Mouse (Mus musculus): ENCODE results near the gene Mrpl33. TPM values are rescaled to one million over a fixed set of nuclear protein-coding genes. Genes with fewer than 3 reads are reported as not detected.

Mrpl33 gene
- 23.1 and 27.6 TPM in 2 replicates for polyA plus RNA-seq (2012; rRNA removed)

DNA sequence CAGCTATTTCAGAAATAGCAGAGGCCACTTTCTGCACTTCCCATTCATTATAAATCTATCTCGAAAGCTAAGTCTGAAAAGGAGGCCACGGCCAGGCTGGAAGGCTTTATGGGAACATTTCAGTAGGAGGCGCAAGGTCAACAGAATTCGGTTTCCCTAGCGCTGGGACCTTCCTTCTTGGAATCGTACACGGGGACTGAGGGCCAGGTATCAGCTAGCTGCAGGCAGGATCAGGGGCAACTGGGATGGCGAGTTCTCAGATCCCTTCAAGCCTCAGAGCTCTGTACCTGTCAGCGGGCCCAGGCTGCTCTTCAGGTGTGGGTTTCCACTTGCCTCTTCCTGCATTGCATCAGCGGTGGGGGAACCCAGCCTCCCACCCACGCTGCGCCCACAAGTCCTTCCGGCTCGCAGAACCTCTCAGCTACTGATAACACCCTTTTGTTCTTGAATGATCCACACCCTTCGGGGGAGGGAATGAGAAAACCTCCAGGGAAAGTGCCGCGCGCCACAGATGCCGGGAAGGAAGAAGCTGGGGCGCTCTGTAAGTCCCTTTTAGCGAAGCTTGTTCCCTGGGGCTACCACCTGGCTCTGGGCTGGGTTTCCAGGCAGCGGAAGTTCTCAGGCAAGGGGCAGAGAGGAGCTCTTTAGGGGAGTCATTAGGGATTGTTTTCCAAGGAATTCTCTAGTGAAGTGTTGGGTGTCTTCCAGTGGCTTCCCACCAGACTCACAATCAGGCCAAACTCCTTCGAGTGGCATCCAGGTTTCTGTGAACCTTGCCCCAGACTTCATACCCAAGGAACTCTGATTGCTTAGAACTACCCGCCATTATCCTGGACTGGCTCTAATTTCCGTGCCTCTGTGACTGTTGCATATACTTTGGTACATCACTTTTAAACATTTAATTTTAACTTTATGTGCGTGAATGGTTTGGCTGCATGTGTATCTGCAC, at the start of gene Mrpl33:
Gene Mrpl33, plus strand, starts transcription at position 455 of the 949 bp plus-strand sequence.
- DNase-seq: peak; percentile 79
- Histone ChIP-seq H3K27me3 (ENCODE audit: control insufficient read depth, insufficient read depth, low read length) (no peaks in the 10 kb centered on the region), H3K4me3 (ENCODE audit: control insufficient read depth, insufficient read depth, low read length) (peak within 1 kb of the TSS; percentile 60), H3K27ac (ENCODE audit: control insufficient read depth, insufficient read depth, low read length) (peak within 1 kb of the TSS; percentile 25; the same call in 1 of the 2 replicates), H3K4me1 (replicated peaks; ENCODE audit: control insufficient read depth, insufficient read depth, low read length) (peaks cover 13% of the 10 kb centered on the region), H3K36me3 (ENCODE audit: control insufficient read depth, insufficient read depth, low read length) (no peaks in the 10 kb centered on the region)
- TF ChIP-seq POLR2A (IDR thresholded peaks at IDR 0.05; ENCODE audit: control insufficient read depth, extremely low read depth, insufficient read depth, low read length, poor library complexity): no peak
- no peak for TF ChIP-seq CTCF (IDR thresholded peaks at IDR 0.05; ENCODE audit: borderline replicate concordance, control insufficient read depth, extremely low read depth, insufficient read depth, low read length, poor library complexity)
- WGBS: 11% methylated on average over 26 of the region's 26 CpGs

GRCm38 (mm10) chr5:31559401-31559800, 37.3 kb upstream of the Mrpl33 start:
- TF ChIP-seq CTCF (IDR thresholded peaks at IDR 0.05; ENCODE audit: borderline replicate concordance, control insufficient read depth, extremely low read depth, insufficient read depth, low read length, poor library complexity) (no peak), POLR2A (IDR thresholded peaks at IDR 0.05; ENCODE audit: control insufficient read depth, extremely low read depth, insufficient read depth, low read length, poor library complexity) (no peak)
- Histone ChIP-seq H3K27me3 (ENCODE audit: control insufficient read depth, insufficient read depth, low read length) (no peaks in the 10 kb centered on the region), H3K27ac (ENCODE audit: control insufficient read depth, insufficient read depth, low read length) (no peak overlapping the region), H3K4me1 (replicated peaks; ENCODE audit: control insufficient read depth, insufficient read depth, low read length) (no peaks in the 10 kb centered on the region), H3K36me3 (ENCODE audit: control insufficient read depth, insufficient read depth, low read length) (0 out of 2 replicates have a peak, but pooled peaks cover 3% of the 10 kb centered on the region), H3K4me3 (ENCODE audit: control insufficient read depth, insufficient read depth, low read length) (no peak overlapping the region)
- 26% methylated on average over 1 of the region's 1 CpGs for WGBS
- no peak for DNase-seq

- H3K27me3 ChIP-seq (ENCODE audit: control insufficient read depth, insufficient read depth, low read length): no peaks in the 10 kb centered on the region
- no peak overlapping the region for H3K4me3 ChIP-seq (ENCODE audit: control insufficient read depth, insufficient read depth, low read length)
- TF ChIP-seq POLR2A (IDR thresholded peaks at IDR 0.05; ENCODE audit: control insufficient read depth, extremely low read depth, insufficient read depth, low read length, poor library complexity): no peak
- no peak for TF ChIP-seq CTCF (IDR thresholded peaks at IDR 0.05; ENCODE audit: borderline replicate concordance, control insufficient read depth, extremely low read depth, insufficient read depth, low read length, poor library complexity)
- no peak for DNase-seq
- H3K4me1 ChIP-seq (replicated peaks; ENCODE audit: control insufficient read depth, insufficient read depth, low read length): no peaks in the 10 kb centered on the region
- H3K36me3 ChIP-seq (ENCODE audit: control insufficient read depth, insufficient read depth, low read length): no peaks in the 10 kb centered on the region
- 97% methylated on average over 2 of the region's 2 CpGs for WGBS
- no peak overlapping the region for H3K27ac ChIP-seq (ENCODE audit: control insufficient read depth, insufficient read depth, low read length)
Observed at GRCm38 (mm10) chr5:31560352-31560751, 36.4 kb upstream of the Mrpl33 start.

- Histone ChIP-seq H3K27ac (ENCODE audit: control insufficient read depth, insufficient read depth, low read length) (no peak overlapping the region), H3K4me1 (replicated peaks; ENCODE audit: control insufficient read depth, insufficient read depth, low read length) (no peaks in the 10 kb centered on the region), H3K36me3 (ENCODE audit: control insufficient read depth, insufficient read depth, low read length) (no peaks in the 10 kb centered on the region), H3K4me3 (ENCODE audit: control insufficient read depth, insufficient read depth, low read length) (no peak overlapping the region), H3K27me3 (ENCODE audit: control insufficient read depth, insufficient read depth, low read length) (no peaks in the 10 kb centered on the region)
- no peak for DNase-seq
- WGBS: 95% methylated on average over 7 of the region's 7 CpGs
- TF ChIP-seq CTCF (IDR thresholded peaks at IDR 0.05; ENCODE audit: borderline replicate concordance, control insufficient read depth, extremely low read depth, insufficient read depth, low read length, poor library complexity): no peak
- no peak for TF ChIP-seq POLR2A (IDR thresholded peaks at IDR 0.05; ENCODE audit: control insufficient read depth, extremely low read depth, insufficient read depth, low read length, poor library complexity)
Observed at GRCm38 (mm10) chr5:31562036-31562666, 34.6 kb upstream of the Mrpl33 start.

DNA sequence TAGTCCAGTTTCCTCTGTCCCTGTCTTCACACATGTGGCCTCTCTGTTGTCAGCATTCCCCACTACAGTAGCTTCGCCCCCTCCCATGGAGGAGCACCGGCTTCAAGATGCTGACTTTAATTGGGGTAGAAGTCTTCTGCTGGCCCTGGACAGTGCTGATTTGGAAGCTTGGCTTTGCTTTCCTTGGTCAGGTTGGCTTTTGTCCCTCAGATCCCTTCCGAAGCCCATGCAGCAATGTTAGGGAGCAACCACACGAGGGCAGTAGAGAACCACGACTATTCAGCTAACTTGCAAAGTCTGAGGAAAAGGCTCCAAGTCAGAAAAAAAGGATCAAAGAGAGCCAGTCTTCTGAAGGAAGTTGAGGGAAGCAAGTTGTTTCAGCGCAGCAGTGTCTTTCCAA, 33.2 kb upstream of the Mrpl33 start:
- Histone ChIP-seq H3K27ac (ENCODE audit: control insufficient read depth, insufficient read depth, low read length) (no peak overlapping the region), H3K4me3 (ENCODE audit: control insufficient read depth, insufficient read depth, low read length) (no peak overlapping the region), H3K27me3 (ENCODE audit: control insufficient read depth, insufficient read depth, low read length) (no peaks in the 10 kb centered on the region), H3K4me1 (replicated peaks; ENCODE audit: control insufficient read depth, insufficient read depth, low read length) (no peaks in the 10 kb centered on the region), H3K36me3 (ENCODE audit: control insufficient read depth, insufficient read depth, low read length) (no peaks in the 10 kb centered on the region)
- TF ChIP-seq POLR2A (IDR thresholded peaks at IDR 0.05; ENCODE audit: control insufficient read depth, extremely low read depth, insufficient read depth, low read length, poor library complexity) (no peak), CTCF (IDR thresholded peaks at IDR 0.05; ENCODE audit: borderline replicate concordance, control insufficient read depth, extremely low read depth, insufficient read depth, low read length, poor library complexity) (0 out of 2 replicates have a peak, but pooled peaks have one; percentile 43)
- WGBS: 22% methylated on average over 6 of the region's 6 CpGs
- DNase-seq: peak; percentile 57

DNA sequence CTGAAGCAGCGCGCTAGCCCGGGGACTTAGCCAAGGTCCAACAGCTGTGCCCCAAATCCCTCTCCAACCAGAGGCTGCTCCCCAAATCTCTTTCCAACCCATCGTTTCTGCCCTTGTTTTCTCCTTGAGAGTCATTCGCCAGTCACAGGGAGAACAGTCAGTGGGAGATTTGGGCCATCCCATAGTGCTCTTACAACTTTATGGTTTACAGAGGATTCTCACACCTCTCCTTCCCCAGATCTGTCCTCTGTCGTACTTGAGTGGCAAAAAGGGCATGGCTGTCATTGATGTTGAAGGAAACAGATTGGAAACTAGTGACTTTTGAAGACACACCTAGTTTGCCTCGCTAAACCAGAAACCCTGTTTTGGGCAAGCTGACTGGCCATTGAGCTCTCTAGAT, 32.8 kb upstream of the Mrpl33 start:
- Histone ChIP-seq H3K36me3 (ENCODE audit: control insufficient read depth, insufficient read depth, low read length) (no peaks in the 10 kb centered on the region), H3K27ac (ENCODE audit: control insufficient read depth, insufficient read depth, low read length) (no peak overlapping the region), H3K4me1 (replicated peaks; ENCODE audit: control insufficient read depth, insufficient read depth, low read length) (no peaks in the 10 kb centered on the region), H3K27me3 (ENCODE audit: control insufficient read depth, insufficient read depth, low read length) (no peaks in the 10 kb centered on the region), H3K4me3 (ENCODE audit: control insufficient read depth, insufficient read depth, low read length) (no peak overlapping the region)
- 63% methylated on average over 7 of the region's 7 CpGs for WGBS
- no peak for TF ChIP-seq CTCF (IDR thresholded peaks at IDR 0.05; ENCODE audit: borderline replicate concordance, control insufficient read depth, extremely low read depth, insufficient read depth, low read length, poor library complexity)
- no peak for TF ChIP-seq POLR2A (IDR thresholded peaks at IDR 0.05; ENCODE audit: control insufficient read depth, extremely low read depth, insufficient read depth, low read length, poor library complexity)
- no peak for DNase-seq
